Mouse (Mus musculus) ES-Bruce4 (cell line): ENCODE measurements around the gene Map7d1. TPM values are rescaled to one million over a fixed set of nuclear protein-coding genes. Genes with fewer than 3 reads are reported as not detected.
A peak's percentile ranks its signal among the peaks of the same experiment; 100 is the strongest.

ENCODE experiments used
- H3K27ac ChIP-seq: 2 replicates; pipeline ENCODE4 v1.5.1; 2012; ENCODE audit warnings: low read length, inconsistent platforms; ENCODE audit not compliant: insufficient read depth
- H3K27me3 ChIP-seq: 2 replicates; pipeline ENCODE4 v1.6.1; 2012; ENCODE audit warnings: mild to moderate bottlenecking, low read length, inconsistent platforms; ENCODE audit not compliant: control insufficient read depth, poor library complexity, insufficient read depth, severe bottlenecking
- H3K36me3 ChIP-seq: 2 replicates; pipeline ENCODE4 v1.6.1; 2012; ENCODE audit warnings: inconsistent platforms, mild to moderate bottlenecking, low read length, moderate library complexity; ENCODE audit not compliant: control insufficient read depth, poor library complexity, insufficient read depth, severe bottlenecking
- H3K4me1 ChIP-seq: one replicate; pipeline ENCODE4 v1.8.1; 2011; ENCODE audit warnings: low read length; ENCODE audit not compliant: control insufficient read depth, insufficient read depth
- H3K4me3 ChIP-seq: 2 replicates; pipeline ENCODE4 v1.5.1; 2011; ENCODE audit warnings: low read depth, mild to moderate bottlenecking, low read length
- H3K9ac ChIP-seq: 2 replicates; pipeline ENCODE4 v1.6.1; 2012; ENCODE audit warnings: low read depth, mild to moderate bottlenecking, inconsistent platforms; ENCODE audit not compliant: poor library complexity, severe bottlenecking
- H3K9me3 ChIP-seq: replicated peaks from 2 replicates; pipeline ENCODE4 v1.6.1; 2012; ENCODE audit warnings: mild to moderate bottlenecking, low read length, inconsistent platforms; ENCODE audit not compliant: control insufficient read depth, poor library complexity, insufficient read depth, severe bottlenecking
- CTCF ChIP-seq: IDR thresholded peaks from one replicate; pipeline ENCODE4 v1.8.1; 2011; ENCODE audit warnings: low read depth, low read length
- EP300 ChIP-seq: IDR thresholded peaks from 2 replicates; pipeline ENCODE4 v1.6.1; 2011; ENCODE audit warnings: low read depth, low read length; ENCODE audit not compliant: insufficient read depth
- POLR2A ChIP-seq: IDR thresholded peaks from one replicate; pipeline ENCODE4 v1.8.1; 2011; ENCODE audit warnings: low read length; ENCODE audit not compliant: insufficient read depth
- polyA plus RNA-seq: library from polyadenylated mRNA; stranded (reverse); fragments of >200 nt; gene quantifications from 2 replicates; pipeline ENCODE4 v1.2.4, GENCODE M21; 2011; ENCODE audit warnings: low read depth; ENCODE audit not compliant: missing spikeins, insufficient read depth, insufficient read length

The Map7d1 gene
- 29.0 and 31.9 TPM in 2 replicates for polyA plus RNA-seq

DNA sequence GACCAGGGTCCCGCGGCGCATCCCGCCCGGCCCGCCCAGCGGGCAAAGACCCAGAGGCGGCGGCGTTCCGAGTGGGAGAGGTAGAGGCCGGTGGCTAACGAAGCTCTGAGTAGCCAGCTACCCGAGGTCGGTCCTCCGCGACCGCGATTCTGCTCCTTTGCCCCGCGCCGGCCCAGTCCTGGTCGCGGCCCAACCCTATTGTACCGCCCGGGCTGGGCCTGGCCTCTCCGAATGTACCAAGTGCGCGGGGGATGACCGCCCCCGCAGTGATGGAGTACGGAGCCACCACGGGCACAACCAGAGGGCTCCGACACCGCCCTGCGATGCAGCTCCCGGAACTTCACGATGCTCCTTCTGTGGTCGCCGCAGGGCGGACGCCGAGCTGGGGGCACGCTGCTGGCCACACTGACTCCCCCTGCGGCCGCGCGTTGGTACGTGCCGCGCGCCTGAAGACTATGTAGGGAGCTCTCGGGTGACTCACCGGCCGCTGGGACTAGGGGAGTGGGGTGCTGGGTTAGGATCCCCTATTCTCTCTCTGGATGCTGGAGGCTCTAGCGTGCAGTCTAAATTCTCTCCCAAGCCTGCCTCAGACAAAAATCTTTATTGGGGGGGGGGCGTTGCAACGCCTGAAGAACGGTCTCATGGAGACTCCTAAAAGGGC lies at the start of gene Map7d1:
TSS of gene Map7d1 (minus strand) at position 213 of the 661 bp plus-strand sequence.
- TF ChIP-seq POLR2A (peak; percentile 59), EP300 (no peak)
- Histone ChIP-seq H3K27me3 (no peaks in the 10 kb centered on the region), H3K36me3 (no peaks in the 10 kb centered on the region), H3K4me1 (peaks cover 16% of the 10 kb centered on the region), H3K9me3 (no peaks in the 10 kb centered on the region), H3K27ac (no peak within 1 kb of the TSS), H3K9ac (peak within 1 kb of the TSS; percentile 91), H3K4me3 (peak within 1 kb of the TSS; percentile 91)

DNA sequence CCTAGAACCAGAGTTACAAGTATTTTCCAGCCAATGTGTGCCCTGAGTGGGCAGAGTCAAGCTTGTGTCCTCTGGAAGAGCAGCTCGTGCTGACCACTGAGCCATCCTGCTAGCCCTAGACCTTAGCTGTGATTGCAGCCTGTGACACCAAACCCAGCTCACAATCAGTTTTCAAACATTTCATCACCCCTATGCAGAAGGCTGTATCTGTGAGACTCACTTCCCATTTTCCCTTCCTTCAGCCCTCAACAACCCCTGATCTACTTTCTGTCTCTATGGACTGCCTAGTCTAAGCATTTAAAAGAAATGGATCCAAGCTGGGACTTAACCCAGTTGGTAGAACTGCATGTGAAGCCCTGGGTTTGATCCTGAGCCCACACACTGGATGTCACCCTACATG lies 49.3 kb upstream of the Map7d1 start:
- Histone ChIP-seq H3K4me1 (peaks cover 6% of the 10 kb centered on the region), H3K4me3 (no peak overlapping the region), H3K9ac (no peak overlapping the region), H3K36me3 (no peaks in the 10 kb centered on the region), H3K9me3 (no peaks in the 10 kb centered on the region), H3K27me3 (peaks cover 4% of the 10 kb centered on the region; the same call in 1 of the 2 replicates), H3K27ac (no peak overlapping the region)
- TF ChIP-seq CTCF (no peak), POLR2A (no peak)

DNA sequence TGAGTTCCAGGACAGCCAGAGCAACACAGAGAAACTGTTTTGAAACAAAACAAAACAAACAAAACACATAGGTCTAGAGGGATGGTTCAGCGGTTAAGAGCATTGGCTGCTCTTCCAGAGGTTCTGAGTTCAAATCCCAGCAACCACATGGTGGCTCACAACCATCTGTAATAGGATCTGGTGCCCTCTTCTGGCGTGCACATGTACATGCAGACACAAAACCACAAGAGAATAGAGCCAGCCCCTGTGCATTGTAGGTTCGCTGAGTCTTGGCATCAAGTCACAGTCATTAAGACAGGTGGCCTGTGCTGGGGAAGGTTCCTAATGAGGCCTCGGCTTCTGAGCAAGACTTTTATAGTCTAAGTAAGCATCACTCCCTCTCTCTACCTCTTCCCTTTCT lies 47.7 kb upstream of the Map7d1 start:
- no peaks in the 10 kb centered on the region for H3K9me3 ChIP-seq
- peaks cover 6% of the 10 kb centered on the region for H3K4me1 ChIP-seq
- H3K36me3 ChIP-seq, result no peaks in the 10 kb centered on the region
- H3K27me3 ChIP-seq, result peaks cover 4% of the 10 kb centered on the region; the same call in 1 of the 2 replicates
- no peak overlapping the region for H3K4me3 ChIP-seq
- TF ChIP-seq EP300 (no peak), CTCF (peak; percentile 48)
- H3K9ac ChIP-seq, result no peak overlapping the region
- H3K27ac ChIP-seq, result no peak overlapping the region

DNA sequence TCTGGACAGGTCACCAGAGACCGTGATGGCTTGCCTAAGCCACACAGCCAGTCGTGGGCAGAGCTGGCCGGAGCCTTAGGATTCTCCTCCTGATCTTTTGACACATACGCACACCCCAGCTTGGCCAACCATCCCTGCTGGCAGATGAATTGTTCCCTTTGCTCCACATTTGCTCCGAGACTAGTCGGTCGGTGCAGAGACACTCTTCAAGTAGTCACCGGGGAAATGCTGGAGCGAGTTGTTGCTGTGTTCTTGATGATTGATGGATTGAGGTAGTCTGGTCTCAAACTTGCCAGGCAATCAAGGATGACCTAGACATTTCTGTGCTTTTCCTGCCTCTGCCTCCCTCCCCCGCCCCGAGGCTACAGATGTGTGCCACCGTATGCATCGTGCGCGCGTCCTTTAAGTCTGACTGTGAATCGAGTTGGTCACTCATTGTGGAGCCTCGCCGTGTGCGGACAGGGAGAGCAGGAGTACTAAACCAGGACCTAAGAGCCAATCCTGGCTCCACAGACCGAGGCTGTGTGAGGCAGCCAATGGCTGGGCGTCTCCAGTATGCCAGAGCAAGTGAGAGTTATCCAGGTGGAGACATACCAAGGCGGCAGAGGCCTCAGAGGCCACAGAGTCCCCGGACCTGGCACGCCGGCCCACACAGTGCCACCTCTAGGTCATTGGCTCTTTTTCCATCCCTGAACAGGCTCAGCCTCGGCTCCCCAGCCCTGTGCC lies 45.6 kb upstream of the Map7d1 start:
- H3K4me3 ChIP-seq, result peak overlapping the region; percentile 54
- no peak overlapping the region for H3K27ac ChIP-seq
- peak overlapping the region; percentile 5; the same call in 1 of the 2 replicates for H3K9ac ChIP-seq
- H3K9me3 ChIP-seq, result no peaks in the 10 kb centered on the region
- TF ChIP-seq EP300, result no peak
- TF ChIP-seq CTCF, result no peak
- no peak for TF ChIP-seq POLR2A
- H3K36me3 ChIP-seq, result no peaks in the 10 kb centered on the region
- H3K4me1 ChIP-seq, result peaks cover 6% of the 10 kb centered on the region
- peaks cover 4% of the 10 kb centered on the region; the same call in 1 of the 2 replicates for H3K27me3 ChIP-seq

DNA sequence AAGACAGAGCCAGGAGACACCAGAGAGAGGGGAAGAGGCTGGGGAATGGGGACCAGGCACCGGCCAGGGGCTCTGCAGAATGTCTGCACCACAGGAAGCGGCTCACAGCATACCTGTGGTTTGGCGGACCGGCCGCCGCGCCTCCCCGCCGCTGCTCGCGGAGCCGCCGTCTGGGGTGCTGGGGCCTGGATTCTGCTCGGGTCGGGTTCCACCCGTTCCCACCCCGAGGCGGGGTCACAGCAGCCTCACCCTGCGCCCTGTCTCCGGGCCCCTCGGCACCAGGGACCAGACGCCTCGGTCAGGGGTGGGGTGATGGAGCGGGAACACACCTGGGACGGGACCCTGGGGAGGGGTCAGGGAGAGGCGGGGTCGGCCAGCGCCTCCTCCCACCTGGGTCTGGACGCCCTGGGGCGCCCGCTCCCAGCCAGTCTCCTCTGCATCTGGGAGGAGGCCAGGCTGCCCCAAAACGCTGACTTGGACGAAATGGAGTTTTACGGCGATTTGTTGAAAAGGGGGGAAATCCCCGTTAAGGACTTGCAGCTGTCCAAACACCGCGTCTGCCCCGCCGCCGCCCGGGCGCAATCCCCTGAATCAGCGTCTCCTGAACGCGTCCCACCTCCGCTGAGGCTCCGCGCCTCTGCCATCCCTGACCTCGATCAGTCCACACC lies 44.9 kb upstream of the Map7d1 start:
- peaks cover 6% of the 10 kb centered on the region for H3K4me1 ChIP-seq
- no peaks in the 10 kb centered on the region for H3K9me3 ChIP-seq
- peaks cover 4% of the 10 kb centered on the region; the same call in 1 of the 2 replicates for H3K27me3 ChIP-seq
- peak overlapping the region; percentile 54 for H3K4me3 ChIP-seq
- TF ChIP-seq POLR2A (no peak), CTCF (no peak), EP300 (no peak)
- peak overlapping the region; percentile 5; the same call in 1 of the 2 replicates for H3K9ac ChIP-seq
- H3K27ac ChIP-seq, result no peak overlapping the region
- no peaks in the 10 kb centered on the region for H3K36me3 ChIP-seq
